Mouse (Mus musculus): ENCODE results near the gene Socs1. TPM values are rescaled to one million over a fixed set of nuclear protein-coding genes. Genes with fewer than 3 reads are reported as not detected.

The Socs1 gene
- total RNA-seq, 2 experiments from 2014 or later, result 1.0 to 1.1 TPM

- no peak for DNase-seq (ENCODE audit: low spot score in 2 of 2)
These were observed 2.3 kb upstream of the Socs1 start for GRCm38 (mm10) chr16:10787548-10788058.

DNA sequence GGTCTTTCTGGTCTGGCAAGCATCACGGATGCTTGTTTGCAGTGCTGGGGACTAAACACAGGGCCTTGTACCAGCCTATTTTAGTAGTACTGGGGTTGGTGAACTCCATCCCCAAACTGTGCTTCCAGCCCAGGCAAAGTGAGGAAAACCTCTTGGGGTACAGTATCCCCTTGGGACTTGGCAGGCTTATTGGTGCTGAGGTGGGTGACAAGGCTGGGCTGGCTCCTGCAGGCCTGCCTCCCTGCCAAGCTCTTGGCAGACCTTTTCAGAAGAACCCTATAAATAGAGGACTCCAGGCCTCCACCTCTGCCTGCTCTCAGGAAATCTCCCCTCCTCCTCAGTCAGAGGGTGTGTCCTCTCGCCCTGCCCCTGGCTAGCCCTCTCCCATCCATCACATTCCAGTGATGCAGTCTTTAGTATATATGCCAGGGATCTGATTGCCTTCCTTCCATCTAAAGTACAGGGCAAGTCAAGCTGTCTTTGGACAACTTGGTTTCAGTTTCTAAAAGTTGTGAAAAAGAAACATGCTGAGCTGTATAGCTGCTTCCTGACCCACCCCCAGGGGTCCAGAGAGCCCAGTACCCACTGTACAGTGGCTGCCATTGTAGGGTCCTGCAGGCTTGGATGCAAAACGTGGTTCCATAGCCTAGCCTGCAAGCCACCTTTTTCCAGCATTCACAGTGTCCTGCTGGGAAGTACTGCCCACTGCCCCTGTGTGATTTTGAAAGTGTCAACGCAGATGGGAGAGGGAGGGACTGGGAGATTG, 1.6 kb upstream of the Socs1 start:
- DNase-seq (ENCODE audit: low spot score in 2 of 2), result no peak

GRCm38 (mm10) chr16:10786288-10786687, 952 bp upstream of the Socs1 start:
- DNase-seq (ENCODE audit: low spot score in 2 of 2), result peak; percentile 79 to 80

- peak; percentile 83 to 85 for DNase-seq (ENCODE audit: low spot score in 2 of 2)
These were observed 454 bp downstream of the Socs1 start for GRCm38 (mm10) chr16:10784793-10785370.

GRCm38 (mm10) chr16:10783883-10784792, 1.2 kb downstream of the Socs1 start:
- peak; percentile 21 to 30 for DNase-seq (ENCODE audit: low spot score in 2 of 2)

- DNase-seq (ENCODE audit: low spot score in 2 of 2), result no peak
These were observed 1.9 kb downstream of the Socs1 start for GRCm38 (mm10) chr16:10783451-10783850.

DNA sequence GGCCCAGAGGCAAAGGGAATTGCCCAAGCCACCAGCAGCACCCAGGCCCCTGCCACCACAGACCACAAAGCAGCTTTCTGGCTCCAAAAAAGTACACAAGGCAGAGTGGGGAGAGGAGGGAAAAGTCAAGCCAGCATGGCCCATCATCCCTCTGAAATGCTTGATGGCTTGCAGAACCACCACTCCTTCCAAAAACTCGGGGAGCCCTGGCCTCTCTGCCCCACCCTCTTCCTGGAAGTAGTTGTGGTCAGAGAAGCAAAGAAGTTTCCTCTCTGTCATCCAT, 2.2 kb downstream of the Socs1 start:
- no peak for DNase-seq (ENCODE audit: low spot score in 2 of 2)

GRCm38 (mm10) chr16:10782377-10783151, 2.8 kb downstream of the Socs1 start:
- DNase-seq (ENCODE audit: low spot score in 2 of 2), result no peak

- no peak for DNase-seq (ENCODE audit: low spot score in 2 of 2)
These were observed 3.4 kb downstream of the Socs1 start for GRCm38 (mm10) chr16:10781862-10782371.

GRCm38 (mm10) chr16:10780631-10781120, 4.7 kb downstream of the Socs1 start:
- no peak for DNase-seq (ENCODE audit: low spot score in 2 of 2)

GRCm38 (mm10) chr16:10777579-10778160, 7.7 kb downstream of the Socs1 start:
- no peak for DNase-seq (ENCODE audit: low spot score in 2 of 2)

DNA sequence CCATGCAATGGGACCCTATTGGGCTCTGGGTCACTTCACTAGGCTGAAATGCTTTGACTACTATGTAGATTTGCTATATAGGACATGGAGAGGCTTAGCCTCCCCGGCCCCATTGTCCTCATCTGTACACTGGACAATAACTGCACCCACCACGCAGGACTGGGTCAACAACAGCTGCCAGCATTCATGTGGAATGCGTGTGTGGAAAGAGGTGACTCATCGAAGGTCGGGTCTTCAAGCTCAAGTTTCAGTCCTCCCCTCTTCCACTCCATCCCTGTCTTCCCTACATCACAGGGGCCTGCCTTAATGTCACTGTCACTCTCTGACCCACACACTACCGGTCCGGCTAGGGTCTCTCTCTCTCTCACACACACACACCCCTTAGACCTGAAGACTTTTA, 9.0 kb downstream of the Socs1 start:
- no peak for DNase-seq (ENCODE audit: low spot score in 2 of 2)

DNA sequence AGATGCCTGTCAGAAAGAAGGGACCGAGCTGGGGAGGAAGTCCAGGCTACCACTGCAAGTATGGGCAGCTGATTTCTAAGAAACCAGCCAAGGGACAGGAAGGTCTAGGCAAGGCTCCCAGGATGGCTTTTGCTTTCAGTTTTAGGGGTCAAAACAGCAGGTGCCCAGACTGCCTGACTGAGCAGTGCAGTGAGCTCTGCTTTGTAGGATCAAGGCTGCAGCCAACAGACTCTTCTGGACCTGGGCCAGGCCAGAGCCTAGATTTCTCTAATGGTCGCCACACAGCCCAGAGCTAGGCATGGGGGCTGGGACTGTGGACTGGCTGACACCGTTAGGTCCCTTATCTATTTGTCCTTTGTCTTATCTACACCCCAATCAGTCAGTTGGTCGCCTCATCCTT, 10.6 kb downstream of the Socs1 start:
- DNase-seq (ENCODE audit: low spot score in 2 of 2), result no peak

GRCm38 (mm10) chr16:10773543-10773942, 11.8 kb downstream of the Socs1 start:
- no peak for DNase-seq (ENCODE audit: low spot score in 2 of 2)

- DNase-seq (ENCODE audit: low spot score in 2 of 2), result no peak
These were observed 13.4 kb downstream of the Socs1 start for GRCm38 (mm10) chr16:10771769-10772510.

DNA sequence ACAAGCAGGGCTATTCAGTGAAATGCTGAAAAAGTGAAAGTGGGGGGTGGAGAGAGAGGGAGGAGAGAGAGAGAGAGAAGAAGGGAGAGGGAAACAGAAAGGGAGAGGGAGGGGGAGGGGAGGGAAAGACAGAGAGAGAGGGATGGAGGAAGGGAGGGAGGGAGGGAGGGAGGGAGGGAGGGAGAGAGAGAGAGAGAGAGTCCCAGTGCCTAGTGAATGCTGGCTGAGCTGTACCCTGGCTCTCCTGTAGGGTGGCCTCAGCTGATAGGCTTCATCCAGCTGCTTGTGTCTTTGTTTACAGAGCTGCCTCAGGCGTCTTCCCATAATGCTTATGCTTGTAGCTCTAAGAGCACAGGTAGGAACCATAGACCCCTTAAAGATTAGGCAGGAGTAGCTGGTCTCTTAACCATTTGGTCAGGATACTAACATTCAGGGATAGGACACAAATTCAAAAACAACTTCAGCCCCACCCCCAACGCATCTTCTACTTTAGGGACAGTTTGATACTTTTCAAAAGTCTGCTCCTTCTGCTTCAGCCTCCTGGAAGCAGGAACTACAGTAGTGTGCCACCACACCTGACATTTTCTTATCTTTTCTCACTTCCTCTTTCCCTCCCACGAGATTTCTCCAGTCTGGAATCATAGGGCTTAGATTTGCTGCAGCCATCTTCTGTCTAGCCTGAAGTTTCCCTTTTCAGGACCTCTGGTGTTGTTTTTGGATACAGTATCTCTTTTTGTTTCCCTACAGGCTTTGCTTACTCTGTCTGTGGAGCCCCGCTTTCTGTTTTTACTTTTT, 14.6 kb downstream of the Socs1 start:
- DNase-seq (ENCODE audit: low spot score in 2 of 2), result no peak

- peak; percentile 21 to 38 for DNase-seq (ENCODE audit: low spot score in 2 of 2)
These were observed 15.7 kb downstream of the Socs1 start for GRCm38 (mm10) chr16:10769661-10770060.

GRCm38 (mm10) chr16:10768821-10769220, 16.5 kb downstream of the Socs1 start:
- no peak for DNase-seq (ENCODE audit: low spot score in 2 of 2)

DNA sequence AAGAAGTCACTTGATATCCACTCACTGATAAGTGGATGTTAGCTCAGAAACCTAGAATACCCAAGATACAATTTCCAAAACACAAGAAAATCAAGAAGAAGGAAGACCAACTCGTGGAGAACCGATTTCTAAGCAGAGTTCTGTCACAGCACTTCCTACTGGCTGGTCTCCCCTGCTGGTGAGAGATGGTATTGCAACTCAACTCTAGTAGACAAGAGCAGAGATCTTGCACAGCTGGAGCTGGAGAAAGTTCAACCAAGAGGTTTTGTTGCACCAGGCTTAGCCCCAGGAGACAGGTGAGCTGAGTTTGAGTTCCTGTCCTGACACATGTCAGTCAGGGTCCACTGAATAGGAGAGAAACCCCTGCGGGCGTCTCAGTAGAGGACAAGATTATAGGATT, 18.2 kb downstream of the Socs1 start:
- peak; percentile 70 to 85 for DNase-seq (ENCODE audit: low spot score in 2 of 2)
